Mouse (Mus musculus): ENCODE measurements around the gene Gm45208.
A peak's percentile ranks its signal among the peaks of the same experiment; 100 is the strongest.

GRCm38 (mm10) chrX:7696954-7697381, 25.1 kb upstream of the Gm45208 start, which contains the start of gene Gpkow:
- no peak for TF ChIP-seq CTCF (IDR thresholded peaks at IDR 0.05; ENCODE audit: insufficient read depth, low read length)
- peak; percentile 71; the same call in 1 of the 2 replicates for TF ChIP-seq POLR2A (IDR thresholded peaks at IDR 0.05; ENCODE audit: borderline replicate concordance, extremely low read depth, low read depth, low read length)

Measured in lung, adult 2 months (tissue).